Mouse (Mus musculus) myocyte (in vitro differentiated cells): Measurements from ENCODE around the gene Gpr158. TPM values are rescaled to one million over a fixed set of nuclear protein-coding genes. Genes with fewer than 3 reads are reported as not detected.

Experiments used
- H3K27me3 ChIP-seq: one replicate; pipeline ENCODE4 v1.6.1; 2011; ENCODE audit not compliant: control insufficient read depth, insufficient read depth, insufficient read length
- H3K36me3 ChIP-seq: one replicate; pipeline ENCODE4 v1.6.1; 2011; ENCODE audit not compliant: control insufficient read depth, insufficient read depth
- H3K4me2 ChIP-seq: one replicate; pipeline ENCODE4 v1.6.1; 2011; ENCODE audit warnings: low read depth, control low read depth
- H3K4me3 ChIP-seq: one replicate; pipeline ENCODE4 v1.5.1; 2011; ENCODE audit warnings: mild to moderate bottlenecking, control low read depth, moderate library complexity
- H3K79me2 ChIP-seq: one replicate; pipeline ENCODE4 v1.6.1; 2011; ENCODE audit not compliant: control insufficient read depth, insufficient read depth
- H3ac ChIP-seq: one replicate; pipeline ENCODE4 v1.6.1; 2011; ENCODE audit not compliant: control insufficient read depth, insufficient read length
- CEBPB ChIP-seq: IDR thresholded peaks from 2 replicates; pipeline ENCODE4 v1.6.1; 2011; ENCODE audit warnings: mild to moderate bottlenecking, moderate library complexity; ENCODE audit not compliant: poor library complexity, insufficient read depth, severe bottlenecking
- E2F4 ChIP-seq: IDR thresholded peaks from one replicate; pipeline ENCODE4 v1.6.1; 2011; ENCODE audit warnings: mild to moderate bottlenecking, control low read depth, moderate library complexity; ENCODE audit not compliant: insufficient read depth
- MAX ChIP-seq: IDR thresholded peaks from one replicate; pipeline ENCODE4 v1.6.1; 2011; ENCODE audit warnings: low read depth, mild to moderate bottlenecking, control low read depth
- MYOD1 ChIP-seq, 3 experiments: IDR thresholded peaks; one replicate each; pipeline ENCODE4 v1.6.1; 2011; ENCODE audit warnings: control low read depth in 2 of 3, low read depth in 2 of 3, mild to moderate bottlenecking in 2 of 3, moderate library complexity in 1 of 3; ENCODE audit not compliant: insufficient read length in 2 of 3, control insufficient read depth in 1 of 3
- MYOG ChIP-seq, 3 experiments: IDR thresholded peaks; one replicate each; pipeline ENCODE4 v1.6.1; 2011; ENCODE audit warnings: control low read depth in 2 of 3, low read depth in 2 of 3, mild to moderate bottlenecking in 2 of 3; ENCODE audit not compliant: insufficient read length in 2 of 3, control insufficient read depth in 1 of 3, insufficient read depth in 1 of 3
- POLR2A ChIP-seq: IDR thresholded peaks from one replicate; pipeline ENCODE4 v1.6.1; 2011; ENCODE audit warnings: low read depth, mild to moderate bottlenecking, control low read depth, moderate library complexity; ENCODE audit not compliant: insufficient read length
- POLR2AphosphoS2 ChIP-seq: IDR thresholded peaks from one replicate; pipeline ENCODE4 v1.6.1; 2011; ENCODE audit warnings: low read depth, control low read depth; ENCODE audit not compliant: insufficient read length
- REST ChIP-seq: IDR thresholded peaks from one replicate; pipeline ENCODE4 v1.6.1; 2011; ENCODE audit warnings: mild to moderate bottlenecking, control low read depth, moderate library complexity; ENCODE audit not compliant: insufficient read depth, insufficient read length
- SRF ChIP-seq: IDR thresholded peaks from one replicate; pipeline ENCODE4 v1.6.1; 2011; ENCODE audit warnings: low read depth; ENCODE audit not compliant: control insufficient read depth, insufficient read length
- TCF12 ChIP-seq: IDR thresholded peaks from one replicate; pipeline ENCODE4 v1.6.1; 2011; ENCODE audit warnings: mild to moderate bottlenecking, control low read depth; ENCODE audit not compliant: poor library complexity, insufficient read depth, severe bottlenecking
- TCF3 ChIP-seq: IDR thresholded peaks from one replicate; pipeline ENCODE4 v1.6.1; 2011; ENCODE audit warnings: low read depth, control low read depth; ENCODE audit not compliant: insufficient read length
- USF1 ChIP-seq: IDR thresholded peaks from one replicate; pipeline ENCODE4 v1.6.1; 2011; ENCODE audit warnings: low read depth, mild to moderate bottlenecking, control low read depth, moderate library complexity
- polyA plus RNA-seq: library from polyadenylated mRNA; unstranded; fragments of >200 nt; fragmentation: generic; extraction: Trizol; gene quantifications from one replicate; pipeline ENCODE4 v1.2.1, GENCODE M21; 2012; ENCODE audit warnings: missing spikeins

The Gpr158 gene
- polyA plus RNA-seq, 1 experiment = not detected

DNA sequence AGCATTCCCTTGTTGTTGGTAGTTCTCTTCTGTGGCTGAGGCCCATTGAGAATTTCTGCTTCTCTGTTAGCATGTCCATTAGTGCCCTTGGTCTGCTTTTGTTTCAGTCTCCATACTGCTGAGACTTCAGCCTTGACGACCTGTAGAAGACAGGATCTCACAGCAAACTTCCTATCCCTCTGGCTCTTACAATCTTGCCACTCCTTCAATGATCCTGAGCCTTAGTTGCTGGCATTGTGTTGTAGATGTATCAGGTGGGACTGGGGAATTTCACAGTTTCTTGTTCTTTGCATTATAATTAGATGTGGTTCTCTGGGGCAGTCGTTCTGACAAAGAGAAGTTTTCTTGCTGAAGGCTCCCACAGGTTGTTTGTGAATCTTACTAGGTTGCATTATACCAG lies 25.4 kb downstream of the Gpr158 start:
- Histone ChIP-seq H3K4me3 (no peak overlapping the region), H3K36me3 (no peaks in the 10 kb centered on the region), H3ac (no peak overlapping the region), H3K79me2 (no peaks in the 10 kb centered on the region), H3K4me2 (no peak overlapping the region), H3K27me3 (no peaks in the 10 kb centered on the region)
- no peak for TF ChIP-seq E2F4
- TF ChIP-seq SRF = no peak

DNA sequence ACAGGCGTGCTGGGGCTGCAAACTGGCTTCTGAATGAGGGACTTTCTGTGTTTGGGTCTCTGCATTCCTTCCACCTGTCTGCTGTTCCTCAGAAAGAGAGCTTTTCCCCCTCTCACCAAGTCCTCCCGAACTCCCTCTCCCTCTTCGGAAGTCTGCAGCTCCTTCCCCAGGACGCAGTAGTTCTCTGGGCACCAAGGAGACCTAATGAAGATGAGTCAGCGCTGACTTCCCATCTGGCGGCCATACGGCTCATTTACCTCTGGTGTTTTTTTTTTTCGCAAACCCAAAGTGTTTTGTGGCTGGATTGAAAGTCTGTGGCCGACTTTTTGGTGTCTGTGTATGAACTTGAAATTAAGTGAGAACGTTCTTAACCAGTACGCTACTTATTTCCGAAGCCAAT lies 30.0 kb downstream of the Gpr158 start:
- Histone ChIP-seq H3K27me3 (no peaks in the 10 kb centered on the region), H3K4me3 (no peak overlapping the region), H3ac (no peak overlapping the region), H3K36me3 (no peaks in the 10 kb centered on the region), H3K4me2 (no peak overlapping the region), H3K79me2 (no peaks in the 10 kb centered on the region)
- no peak for TF ChIP-seq POLR2A
- TF ChIP-seq MYOD1 (IDR thresholded peaks at IDR 0.05; ENCODE audit: control insufficient read depth in 1 of 3, insufficient read length in 2 of 3, low read depth in 2 of 3) = no peak
- no peak for TF ChIP-seq MAX
- no peak for TF ChIP-seq MYOG (IDR thresholded peaks at IDR 0.05; ENCODE audit: control insufficient read depth in 1 of 3, insufficient read depth in 1 of 3, insufficient read length in 2 of 3, low read depth in 2 of 3)

DNA sequence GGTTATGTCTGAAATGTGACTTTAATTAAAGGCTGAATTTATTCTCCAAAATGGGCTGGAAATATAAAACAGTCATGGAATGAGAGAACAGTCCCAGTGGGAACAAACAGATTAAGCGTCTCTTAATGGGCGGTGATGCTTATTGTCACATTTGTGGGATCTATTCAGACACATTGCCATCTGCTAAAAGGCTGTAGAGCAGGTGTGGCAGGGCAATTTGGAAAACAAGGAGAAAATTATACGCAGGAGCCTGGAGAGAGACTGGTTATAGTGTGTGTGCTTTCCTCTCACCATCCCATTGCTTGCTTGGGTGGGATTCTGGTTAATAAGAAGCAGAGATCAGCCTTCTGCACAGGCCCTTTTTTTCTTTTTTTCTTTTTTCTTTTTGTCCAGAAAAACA lies 32.3 kb downstream of the Gpr158 start:
- TF ChIP-seq POLR2AphosphoS2 (no peak), POLR2A (no peak), SRF (no peak), CEBPB (no peak), MYOD1 (IDR thresholded peaks at IDR 0.05; ENCODE audit: control insufficient read depth in 1 of 3, insufficient read length in 2 of 3, low read depth in 2 of 3) (no peak), TCF12 (no peak)
- H3K4me3 ChIP-seq = no peak overlapping the region
- no peaks in the 10 kb centered on the region for H3K27me3 ChIP-seq
- H3K79me2 ChIP-seq = no peaks in the 10 kb centered on the region
- no peak overlapping the region for H3ac ChIP-seq
- no peak overlapping the region for H3K4me2 ChIP-seq
- H3K36me3 ChIP-seq = no peaks in the 10 kb centered on the region

DNA sequence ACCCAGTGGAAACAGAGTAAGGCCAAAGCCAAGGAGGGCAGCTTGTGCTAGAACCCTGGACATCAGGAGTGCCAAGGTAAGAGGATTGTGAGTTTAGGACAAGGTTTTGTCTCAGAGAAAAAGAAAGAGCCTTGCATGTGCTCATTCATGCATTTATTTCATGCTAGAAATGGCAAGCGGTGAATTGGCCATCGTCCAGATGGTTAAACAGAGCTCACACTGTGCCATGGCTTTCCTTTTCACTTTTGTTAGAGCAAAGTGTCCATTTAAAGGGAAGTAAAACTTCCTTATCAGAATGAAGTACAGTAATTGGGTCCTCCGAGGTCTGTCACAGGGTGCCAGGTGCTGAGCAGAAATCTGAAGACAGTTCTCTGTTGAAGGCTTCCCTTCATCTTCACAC lies 38.3 kb downstream of the Gpr158 start:
- H3ac ChIP-seq = no peak overlapping the region
- H3K4me3 ChIP-seq = no peak overlapping the region
- H3K27me3 ChIP-seq = no peaks in the 10 kb centered on the region
- no peaks in the 10 kb centered on the region for H3K79me2 ChIP-seq
- TF ChIP-seq E2F4 (no peak), TCF3 (no peak), USF1 (no peak), CEBPB (no peak), POLR2A (no peak), POLR2AphosphoS2 (no peak), MYOD1 (IDR thresholded peaks at IDR 0.05; ENCODE audit: control insufficient read depth in 1 of 3, insufficient read length in 2 of 3, low read depth in 2 of 3) (no peak), TCF12 (no peak), SRF (no peak), REST (no peak), MAX (no peak)
- no peak overlapping the region for H3K4me2 ChIP-seq
- no peaks in the 10 kb centered on the region for H3K36me3 ChIP-seq

DNA sequence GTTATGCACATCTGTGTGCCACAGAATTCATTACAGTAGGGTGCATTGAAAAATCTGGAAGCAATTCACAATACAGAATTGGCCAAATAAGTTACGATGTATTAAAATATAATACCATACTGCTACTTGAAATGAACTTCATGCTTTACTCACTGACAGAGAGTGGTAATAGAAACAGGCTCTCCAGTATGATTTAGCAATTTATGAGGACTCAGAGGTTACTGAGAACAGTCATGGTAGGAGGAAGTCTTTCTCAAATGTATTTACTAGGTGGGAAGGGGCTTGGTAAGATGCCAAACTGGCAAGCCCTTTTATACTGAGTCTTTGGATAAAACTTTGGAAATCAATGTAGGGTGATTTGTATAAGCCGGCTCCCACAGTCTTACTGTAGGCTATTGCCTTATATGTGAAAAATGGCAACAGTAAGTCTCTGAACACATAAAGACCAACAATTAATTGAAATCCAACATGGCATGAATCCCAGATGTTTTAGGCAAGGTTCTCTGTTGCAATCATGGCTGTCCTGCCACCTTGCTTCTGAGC lies 40.2 kb downstream of the Gpr158 start:
- no peak overlapping the region for H3K4me2 ChIP-seq
- H3K79me2 ChIP-seq = no peaks in the 10 kb centered on the region
- no peak overlapping the region for H3ac ChIP-seq
- H3K27me3 ChIP-seq = no peaks in the 10 kb centered on the region
- no peak overlapping the region for H3K4me3 ChIP-seq
- no peak for TF ChIP-seq POLR2AphosphoS2
- TF ChIP-seq USF1 = no peak
- no peak for TF ChIP-seq SRF
- no peak for TF ChIP-seq POLR2A
- no peak for TF ChIP-seq TCF3
- no peak for TF ChIP-seq CEBPB
- no peak for TF ChIP-seq REST
- TF ChIP-seq TCF12 = no peak
- TF ChIP-seq MYOD1 (IDR thresholded peaks at IDR 0.05; ENCODE audit: control insufficient read depth in 1 of 3, insufficient read length in 2 of 3, low read depth in 2 of 3) = no peak
- no peak for TF ChIP-seq MAX
- TF ChIP-seq MYOG (IDR thresholded peaks at IDR 0.05; ENCODE audit: control insufficient read depth in 1 of 3, insufficient read depth in 1 of 3, insufficient read length in 2 of 3, low read depth in 2 of 3) = no peak
- no peak for TF ChIP-seq E2F4
- no peaks in the 10 kb centered on the region for H3K36me3 ChIP-seq
